ENCODE assay signal across 10 mouse cellular contexts in the genomic region with DNA sequence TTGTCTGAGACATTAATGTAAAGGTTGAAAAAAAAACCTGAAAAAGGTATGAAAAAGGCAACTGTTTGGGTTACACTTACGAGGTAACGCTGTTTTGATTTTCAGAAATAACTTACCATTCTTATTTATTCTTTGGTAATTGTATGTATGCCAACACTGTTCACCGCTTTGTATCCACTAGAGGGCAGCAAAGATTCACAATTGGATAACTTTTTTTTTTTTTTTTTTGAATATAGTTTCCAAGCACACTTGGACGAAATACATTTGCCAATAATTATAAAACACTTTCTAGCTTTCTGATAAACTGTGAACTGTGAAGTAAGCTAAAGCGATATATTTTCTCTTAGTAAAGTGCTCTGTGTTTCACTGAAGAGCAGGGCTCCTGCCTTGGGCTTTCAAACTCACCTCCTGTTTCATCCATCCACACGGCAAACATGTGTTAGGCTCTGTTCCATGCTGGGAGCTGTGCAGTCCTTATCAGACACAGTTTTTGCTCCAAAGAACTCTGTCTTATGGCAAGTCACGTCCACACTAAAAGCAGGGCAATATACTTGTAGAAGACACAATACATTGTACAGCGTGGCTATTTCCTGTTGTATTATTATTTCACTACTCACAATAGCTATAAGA. TPM values are rescaled to one million over a fixed set of nuclear protein-coding genes. Genes with fewer than 3 reads are reported as not detected.
DNase-seq lines count a peak whose midpoint lies in the region; ATAC-seq lines count a peak whose summit lies in the region.
"Had no signal": no experiment of that assay in that cellular context is flagged by ENCODE, and none has a peak within 500 bp of the region (broad histone marks: within the 10 kb centered on the region; RNA-seq: fewer than 3 reads in every experiment).

No protein-coding gene starts in this region.

- no peaks in the 10 kb centered on the region for H3K9me3 ChIP-seq in neural tube, embryonic 15.5 days (replicated peaks)
- H3K9me3 ChIP-seq: liver, embryonic 15.5 days had no signal

- H3K4me1 ChIP-seq in neural tube, embryonic 15.5 days: no peaks in the 10 kb centered on the region
- H3K4me1 ChIP-seq: liver, embryonic 15.5 days had no signal

- H3K9ac ChIP-seq in neural tube, embryonic 15.5 days (replicated peaks): no peak overlapping the region
- H3K9ac ChIP-seq: liver, embryonic 15.5 days had no signal

- no peak overlapping the region for H3K27ac ChIP-seq in neural tube, embryonic 15.5 days (replicated peaks)
- H3K27ac ChIP-seq: liver, embryonic 15.5 days had no signal

- peak overlapping the region; percentile 33; the same call in 1 of the 2 replicates for H3K4me2 ChIP-seq in neural tube, embryonic 15.5 days
- H3K4me2 ChIP-seq: liver, embryonic 15.5 days had no signal

- ATAC-seq in neural tube, embryonic 15.5 days (ENCODE audit: low FRiP score): no peak

- no peaks in the 10 kb centered on the region for H3K36me3 ChIP-seq in neural tube, embryonic 15.5 days
- H3K36me3 ChIP-seq: liver, embryonic 15.5 days had no signal

- H3K4me3 ChIP-seq in neural tube, embryonic 15.5 days (replicated peaks): no peak overlapping the region
- H3K4me3 ChIP-seq: liver, embryonic 15.5 days had no signal

- 34% methylated on average over 8 of the region's 8 CpGs for WGBS in neural tube, embryonic 15.5 days

- no peaks in the 10 kb centered on the region for H3K27me3 ChIP-seq in neural tube, embryonic 15.5 days (replicated peaks)
- H3K27me3 ChIP-seq: liver, embryonic 15.5 days had no signal

- DNase-seq in gastrocnemius, adult 18-20 months (ENCODE audit: low spot score): peak; percentile 9
- DNase-seq in gastrocnemius, postnatal 25 days: no peak
- no peak for DNase-seq in neural tube, embryonic 10.5 days (ENCODE audit: extremely low spot score, low spot score)
- DNase-seq in embryo, embryonic 9.5 days (ENCODE audit: extremely low spot score): peak; percentile 37
- DNase-seq in lung, postnatal 36 days: peak; percentile 76
- DNase-seq in spleen, postnatal 14 days (ENCODE audit: low spot score in 2 of 2): no peak
- no peak for DNase-seq in ovary, postnatal 10 days (ENCODE audit: low spot score)

RNA-seq across cellular contexts. Expression of gene 4930435E12Rik, which starts 29.7 kb away (rescaled TPM):
- not detected for total RNA-seq in gastrocnemius, adult 18-20 months (2021)
- total RNA-seq in gastrocnemius, postnatal 25 days (2021): not detected
- not detected in 2 replicates for polyA plus RNA-seq in neural tube, embryonic 15.5 days (2015; fragmentation: Nextera tagmentation; extraction: Ambion mirVana)
- polyA plus RNA-seq: liver, embryonic 15.5 days; stomach, embryonic 16.5 days had no signal

RNA-seq across cellular contexts. Expression of gene Igsf11, which starts 34.2 kb away (rescaled TPM):
- under 1 TPM; 0.19 to 0.32 TPM for total RNA-seq in gastrocnemius, adult 18-20 months (2021)
- total RNA-seq in gastrocnemius, postnatal 25 days (2021): under 1 TPM; 0.21 to 0.43 TPM
- 3.1 and 3.4 TPM in 2 replicates for polyA plus RNA-seq in neural tube, embryonic 15.5 days (2015; fragmentation: Nextera tagmentation; extraction: Ambion mirVana)

RNA-seq across cellular contexts. Expression of gene Upk1b, which starts 58.1 kb away (rescaled TPM):
- not detected for total RNA-seq in gastrocnemius, adult 18-20 months (2021)
- not detected for total RNA-seq in gastrocnemius, postnatal 25 days (2021)
- polyA plus RNA-seq in neural tube, embryonic 15.5 days (2015; fragmentation: Nextera tagmentation; extraction: Ambion mirVana): 0.97 and 2.2 TPM in 2 replicates

Comparison
In these comparisons a context has a peak if more than half of its experiments do, and no peak if none do; other contexts are left out.
1. DNase-seq: peak in gastrocnemius, adult 18-20 months (single experiment), embryo, embryonic 9.5 days (single experiment) and lung, postnatal 36 days (single experiment); none in gastrocnemius, postnatal 25 days (single experiment), neural tube, embryonic 10.5 days (single experiment), spleen, postnatal 14 days (0 of 2) and ovary, postnatal 10 days (single experiment).